Mouse (Mus musculus) erythroblast, embryonic 14.5 days (primary cell): ENCODE measurements around the gene Bace1. TPM values are rescaled to one million over a fixed set of nuclear protein-coding genes. Genes with fewer than 3 reads are reported as not detected.

Experiments used
- H3K27me3 ChIP-seq: 2 replicates; pipeline ENCODE4 v1.6.1; 2012; ENCODE audit warnings: inconsistent platforms; ENCODE audit not compliant: control insufficient read depth
- H3K36me3 ChIP-seq: 2 replicates; pipeline ENCODE4 v1.6.1; 2012; ENCODE audit warnings: mild to moderate bottlenecking, inconsistent platforms; ENCODE audit not compliant: control insufficient read depth
- H3K4me1 ChIP-seq: 2 replicates; pipeline ENCODE4 v1.6.1; 2012; ENCODE audit warnings: inconsistent platforms; ENCODE audit not compliant: control insufficient read depth
- H3K4me3 ChIP-seq: replicated peaks from 2 replicates; pipeline ENCODE3; 2012; ENCODE audit warnings: moderate library complexity, mild to moderate bottlenecking, inconsistent platforms
- H3K9me3 ChIP-seq: 2 replicates; pipeline ENCODE4 v1.6.1; 2012; ENCODE audit warnings: low read length, inconsistent platforms, mixed read lengths; ENCODE audit not compliant: control insufficient read depth
- GATA1 ChIP-seq: IDR thresholded peaks from 2 replicates; pipeline ENCODE4 v1.6.1; 2012; ENCODE audit warnings: low read length, inconsistent platforms, mixed read lengths
- TAL1 ChIP-seq: IDR thresholded peaks from 3 replicates; pipeline ENCODE4 v1.6.1; 2012; ENCODE audit warnings: low read length, inconsistent platforms, mixed read lengths
- polyA plus RNA-seq: library from polyadenylated mRNA; stranded (reverse); fragments of >175 nt; gene quantifications from 2 replicates; pipeline ENCODE4 v1.2.3, GENCODE M21; 2012

The Bace1 gene
- polyA plus RNA-seq, 1 experiment: 0.02 TPM

DNA sequence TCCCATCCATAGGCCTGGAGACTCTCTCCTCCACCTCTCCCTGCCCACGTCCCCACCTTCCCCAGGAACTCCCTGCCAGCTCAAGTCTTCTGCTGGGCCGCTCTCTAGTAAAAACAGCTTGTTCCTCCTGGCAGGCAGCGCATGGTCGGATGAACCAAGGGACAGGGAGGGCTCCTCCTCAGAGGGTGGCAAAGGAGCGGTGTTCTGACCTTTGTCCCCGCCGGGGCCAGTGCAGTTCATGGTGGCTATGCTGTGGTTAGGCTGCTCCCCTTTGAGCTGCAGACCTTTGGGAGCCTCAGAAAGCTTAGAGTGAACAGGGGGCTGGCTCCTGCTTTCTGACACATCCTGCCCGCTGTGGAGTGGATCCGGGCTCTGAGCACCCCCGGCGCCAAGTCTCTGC lies 31.5 kb upstream of the Bace1 start:
- peaks cover 16% of the 10 kb centered on the region for H3K9me3 ChIP-seq

GRCm38 (mm10) chr9:45807337-45807736 lies 31.0 kb upstream of the Bace1 start:
- Histone ChIP-seq H3K27me3 (no peaks in the 10 kb centered on the region), H3K9me3 (peaks cover 16% of the 10 kb centered on the region), H3K36me3 (peaks cover 24% of the 10 kb centered on the region), H3K4me3 (no peak overlapping the region), H3K4me1 (peaks cover 25% of the 10 kb centered on the region)
- no peak for TF ChIP-seq TAL1
- no peak for TF ChIP-seq GATA1

More for the DNA sequence above, 31.5 kb upstream of the Bace1 start:
- Histone ChIP-seq H3K36me3 (peaks cover 28% of the 10 kb centered on the region), H3K4me3 (no peak overlapping the region), H3K4me1 (peaks cover 30% of the 10 kb centered on the region), H3K27me3 (no peaks in the 10 kb centered on the region)
- no peak for TF ChIP-seq GATA1
- no peak for TF ChIP-seq TAL1

DNA sequence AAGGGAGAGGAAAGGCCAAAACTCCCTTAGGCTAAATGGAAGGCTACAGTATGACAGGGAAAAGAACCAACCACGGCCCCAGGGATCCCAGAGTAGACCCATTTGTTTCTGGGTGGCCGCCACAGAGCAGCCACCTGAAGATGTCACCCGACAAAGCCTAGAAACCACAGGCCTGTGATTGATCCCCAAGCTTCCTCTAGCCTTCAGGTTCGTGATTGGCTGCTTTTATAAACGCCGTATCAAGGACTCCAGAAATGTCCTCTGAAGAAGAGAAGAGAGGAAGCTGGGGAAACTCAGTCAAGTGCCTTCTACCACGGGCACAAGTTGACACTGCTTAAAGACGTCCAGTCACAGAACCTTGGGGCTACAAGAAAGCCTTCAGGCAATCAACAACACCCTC lies 30.6 kb upstream of the Bace1 start:
- TF ChIP-seq TAL1: no peak
- no peak for TF ChIP-seq GATA1
- peaks cover 16% of the 10 kb centered on the region for H3K9me3 ChIP-seq
- H3K27me3 ChIP-seq: no peaks in the 10 kb centered on the region
- no peak overlapping the region for H3K4me3 ChIP-seq
- peaks cover 24% of the 10 kb centered on the region for H3K36me3 ChIP-seq
- H3K4me1 ChIP-seq: peaks cover 20% of the 10 kb centered on the region

DNA sequence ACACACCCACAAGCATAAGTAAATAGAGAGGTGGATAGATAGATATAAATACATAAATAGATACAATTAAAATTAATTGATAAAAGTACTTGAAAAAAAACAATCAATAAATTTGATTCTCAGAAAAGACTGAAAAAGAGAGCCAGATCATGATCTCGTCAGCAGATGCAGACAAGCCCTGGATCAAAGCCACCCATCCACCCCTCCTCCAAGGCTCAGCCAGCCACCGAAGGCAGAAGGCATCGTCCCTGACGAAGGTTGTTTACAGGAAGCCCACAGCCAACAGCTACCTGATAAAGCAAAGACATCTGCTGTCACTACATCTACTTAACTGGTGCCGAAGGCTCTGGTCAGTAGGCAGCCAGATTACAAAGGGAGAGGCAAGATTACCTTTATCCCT lies 26.4 kb upstream of the Bace1 start:
- Histone ChIP-seq H3K27me3 (no peaks in the 10 kb centered on the region), H3K36me3 (peaks cover 6% of the 10 kb centered on the region), H3K9me3 (no peaks in the 10 kb centered on the region), H3K4me3 (no peak overlapping the region), H3K4me1 (no peaks in the 10 kb centered on the region; the same call in none of the 2 replicates)
- no peak for TF ChIP-seq GATA1
- no peak for TF ChIP-seq TAL1

DNA sequence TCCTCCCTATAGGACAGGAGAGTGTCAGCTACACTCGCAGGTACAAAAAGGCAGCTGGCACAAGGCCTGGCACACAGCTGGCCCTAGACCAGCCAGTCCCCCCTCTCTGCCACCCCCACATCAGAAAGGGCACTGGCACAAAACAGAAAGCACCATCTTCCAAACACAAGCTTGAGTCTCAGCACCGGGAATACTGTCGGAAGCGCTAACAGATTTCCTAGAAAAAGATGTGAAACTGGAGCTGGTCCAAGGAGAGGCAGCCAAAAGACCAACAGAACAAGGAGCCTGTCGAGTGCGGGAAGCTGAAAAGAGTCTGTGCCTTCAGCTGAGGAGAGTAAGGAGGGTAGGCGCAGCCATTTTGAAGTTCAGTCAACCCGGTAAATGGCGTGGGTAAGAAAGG lies 23.3 kb upstream of the Bace1 start:
- Histone ChIP-seq H3K27me3 (no peaks in the 10 kb centered on the region), H3K36me3 (peaks cover 5% of the 10 kb centered on the region), H3K9me3 (no peaks in the 10 kb centered on the region), H3K4me3 (no peak overlapping the region), H3K4me1 (no peaks in the 10 kb centered on the region; the same call in none of the 2 replicates)
- TF ChIP-seq TAL1 (no peak), GATA1 (no peak)

- Histone ChIP-seq H3K9me3 (no peaks in the 10 kb centered on the region), H3K4me3 (no peak overlapping the region), H3K4me1 (no peaks in the 10 kb centered on the region; the same call in none of the 2 replicates), H3K36me3 (peaks cover 5% of the 10 kb centered on the region), H3K27me3 (no peaks in the 10 kb centered on the region)
- no peak for TF ChIP-seq TAL1
- no peak for TF ChIP-seq GATA1
These were observed 22.9 kb upstream of the Bace1 start for GRCm38 (mm10) chr9:45815525-45815924.

- no peaks in the 10 kb centered on the region for H3K9me3 ChIP-seq
- TF ChIP-seq TAL1 (no peak), GATA1 (no peak)
- H3K27me3 ChIP-seq: no peaks in the 10 kb centered on the region
- peaks cover 7% of the 10 kb centered on the region for H3K36me3 ChIP-seq
- H3K4me1 ChIP-seq: no peaks in the 10 kb centered on the region; the same call in 1 of the 2 replicates
- H3K4me3 ChIP-seq: no peak overlapping the region
These were observed 19.9 kb upstream of the Bace1 start for GRCm38 (mm10) chr9:45818406-45819011.

GRCm38 (mm10) chr9:45827663-45828290 lies 10.6 kb upstream of the Bace1 start:
- no peak for TF ChIP-seq GATA1
- no peak for TF ChIP-seq TAL1
- Histone ChIP-seq H3K4me3 (peak overlapping the region; percentile 81), H3K36me3 (peaks cover under 1% of the 10 kb centered on the region), H3K4me1 (peaks cover 20% of the 10 kb centered on the region), H3K27me3 (no peaks in the 10 kb centered on the region), H3K9me3 (peaks cover 6% of the 10 kb centered on the region)

DNA sequence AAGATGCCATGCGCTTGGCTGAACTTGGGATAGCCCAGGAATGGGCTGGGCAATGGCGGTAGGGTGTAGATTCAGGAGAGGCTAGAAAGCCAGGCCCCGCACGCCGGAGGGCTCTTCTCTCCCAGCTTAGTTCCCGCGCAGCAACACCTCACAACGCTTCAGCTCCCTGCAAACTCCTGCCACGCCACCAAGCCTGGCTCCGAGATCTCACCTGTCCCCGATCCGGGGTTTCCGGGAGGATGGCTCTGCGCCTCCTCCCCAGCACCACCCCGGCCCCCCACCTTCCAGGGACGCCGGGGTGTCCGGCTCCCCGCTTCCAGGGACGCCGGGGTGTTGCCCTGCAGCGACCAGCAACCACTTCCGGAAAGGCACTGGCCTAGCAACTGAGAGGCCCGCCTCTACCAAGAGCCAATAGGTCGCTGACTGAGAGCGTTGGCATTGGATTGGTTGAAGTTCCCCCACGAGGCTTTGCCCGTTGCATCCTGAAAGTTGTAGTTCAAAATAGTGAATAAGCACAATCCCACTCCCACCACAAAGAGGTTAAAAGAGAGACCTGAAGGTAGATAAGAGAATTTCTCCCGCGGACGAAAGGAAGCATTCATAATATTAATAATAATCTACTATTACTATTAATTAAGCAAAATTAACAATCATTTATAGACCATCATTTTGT lies 10.0 kb upstream of the Bace1 start, which contains the start of gene Cep164:
TSS of gene Cep164 (minus strand) at position 401 of the 673 bp plus-strand sequence.
- Histone ChIP-seq H3K4me1 (peaks cover 20% of the 10 kb centered on the region), H3K27me3 (no peaks in the 10 kb centered on the region), H3K36me3 (no peaks in the 10 kb centered on the region), H3K4me3 (peak within 1 kb of the TSS; percentile 81), H3K9me3 (peaks cover 6% of the 10 kb centered on the region)
- TF ChIP-seq GATA1 (no peak), TAL1 (no peak)
